Mouse (Mus musculus) heart, adult 10 weeks (tissue): Measurements from ENCODE around the gene Siglec1. TPM values are rescaled to one million over a fixed set of nuclear protein-coding genes. Genes with fewer than 3 reads are reported as not detected.

Experiments used
- polyA plus RNA-seq: library from polyadenylated mRNA; stranded (reverse); fragments of 350-450 nt; fragmentation: Illumina TruSeq; extraction: RNeasy Lipid Tissue Mini Kit (QIAGEN cat#74804); gene quantifications from one replicate; pipeline ENCODE4 v1.2.3, GENCODE M21; 2014; ENCODE audit warnings: low read depth, low replicate concordance

Siglec1 gene
- 1.8 TPM for polyA plus RNA-seq

GRCm38 (mm10) chr2:131086667-131087390 is at the start of gene Siglec1:
Gene Siglec1, minus strand, starts transcription at chr2:131086765.

GRCm38 (mm10) chr2:131132930-131133547 is 46.5 kb upstream of the Siglec1 start, which contains the start of gene Gm11037:
Gene Gm11037, plus strand, starts transcription at chr2:131133497.

GRCm38 (mm10) chr2:131127161-131127730 is 40.7 kb upstream of the Siglec1 start, which contains the start of gene Hspa12b:
Gene Hspa12b, plus strand, starts transcription at chr2:131127280.

DNA sequence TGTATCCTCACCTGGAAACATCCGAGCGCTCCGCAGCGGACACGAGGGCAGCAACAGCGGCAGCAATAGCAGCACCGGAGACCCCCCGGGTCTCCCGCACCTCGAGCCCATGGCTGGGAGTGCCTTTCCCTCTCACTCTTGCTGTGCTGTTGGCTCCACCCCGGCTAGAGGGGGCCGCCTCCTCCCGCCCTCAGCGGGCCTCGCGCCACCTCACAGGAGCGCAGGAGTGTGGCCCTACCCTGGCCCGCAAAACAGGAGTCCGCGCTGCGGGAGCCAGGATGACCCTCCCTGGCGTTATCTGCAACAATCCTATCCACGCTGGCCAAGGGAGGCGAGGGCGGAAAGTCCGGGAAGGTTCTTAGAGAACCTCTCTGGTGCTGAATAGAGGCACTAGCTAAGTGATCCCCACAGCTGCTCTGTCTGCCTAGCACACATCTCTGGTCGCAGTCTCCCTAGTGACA is 23.1 kb downstream of the Siglec1 start, which contains the start of gene Adam33:
Gene Adam33, minus strand, starts transcription at position 411 of the 461 bp plus-strand sequence.

GRCm38 (mm10) chr2:131042988-131043387 is 43.6 kb downstream of the Siglec1 start, which contains the start of gene Gfra4:
Gene Gfra4, minus strand, starts transcription at chr2:131043088.

Other genes with a start within 250 kb of the Siglec1 start
- 37.9 TPM for gene 4930402H24Rik, start 180.4 kb downstream of the Siglec1 start, polyA plus RNA-seq
- gene Atrn, start 180.3 kb downstream of the Siglec1 start, polyA plus RNA-seq, result 14.7 TPM
- 11.4 TPM for gene Gfra4, start 43.7 kb downstream of the Siglec1 start, polyA plus RNA-seq
- 3.7 TPM for gene Adam33, start 23.0 kb downstream of the Siglec1 start, polyA plus RNA-seq
- gene Hspa12b, start 40.5 kb upstream of the Siglec1 start, polyA plus RNA-seq, result 21.7 TPM
- not detected for gene Gm11037, start 46.7 kb upstream of the Siglec1 start, polyA plus RNA-seq
- gene 1700037H04Rik, start 73.3 kb upstream of the Siglec1 start, polyA plus RNA-seq, result 10.3 TPM
- 83.1 TPM for gene Cenpb, start 93.3 kb upstream of the Siglec1 start, polyA plus RNA-seq
- 3.6 TPM for gene Cdc25b, start 100.2 kb upstream of the Siglec1 start, polyA plus RNA-seq
- 5.3 TPM for gene Spef1, start 100.5 kb upstream of the Siglec1 start, polyA plus RNA-seq
- gene Ap5s1, start 120.3 kb upstream of the Siglec1 start, polyA plus RNA-seq, result 41.9 TPM
- gene Mavs, start 147.3 kb upstream of the Siglec1 start, polyA plus RNA-seq, result 56.9 TPM
- gene Pank2, start 175.7 kb upstream of the Siglec1 start, polyA plus RNA-seq, result 21.8 TPM